Mouse (Mus musculus): ENCODE results near the gene 1110051M20Rik. TPM values are rescaled to one million over a fixed set of nuclear protein-coding genes. Genes with fewer than 3 reads are reported as not detected.
A peak's percentile ranks its signal among the peaks of the same experiment; 100 is the strongest.

The 1110051M20Rik gene
- polyA plus RNA-seq, 1 experiment from 2014 or later, result 81.5 TPM

- Histone ChIP-seq H3K9me3 (no peaks in the 10 kb centered on the region), H3K4me3 (replicated peaks) (no peak overlapping the region), H3K4me2 (no peak overlapping the region), H3K9ac (replicated peaks) (no peak overlapping the region), H3K4me1 (replicated peaks) (peaks cover 9% of the 10 kb centered on the region; the same call in 1 of the 2 replicates), H3K27ac (no peak overlapping the region), H3K27me3 (no peaks in the 10 kb centered on the region), H3K36me3 (peaks cover 10% of the 10 kb centered on the region; the same call in 1 of the 2 replicates)
- 82% methylated on average over 2 of the region's 2 CpGs for WGBS
- no peak for ATAC-seq (ENCODE audit: insufficient number of reproducible peaks, insufficient read depth, low FRiP score, low TSS enrichment, low read depth)
Measured at GRCm38 (mm10) chr2:91301836-91302235, 142.7 kb downstream of the 1110051M20Rik start.

- Histone ChIP-seq H3K4me1 (replicated peaks) (peaks cover 9% of the 10 kb centered on the region; the same call in 1 of the 2 replicates), H3K9ac (replicated peaks) (no peak overlapping the region), H3K4me3 (replicated peaks) (no peak overlapping the region), H3K27me3 (no peaks in the 10 kb centered on the region), H3K36me3 (peaks cover 10% of the 10 kb centered on the region; the same call in 1 of the 2 replicates), H3K4me2 (no peak overlapping the region), H3K9me3 (no peaks in the 10 kb centered on the region), H3K27ac (no peak overlapping the region)
- 88% methylated on average over 2 of the region's 2 CpGs for WGBS
- ATAC-seq (ENCODE audit: insufficient number of reproducible peaks, insufficient read depth, low FRiP score, low TSS enrichment, low read depth), result no peak
Measured at GRCm38 (mm10) chr2:91300784-91301183, 143.7 kb downstream of the 1110051M20Rik start.

- Histone ChIP-seq H3K4me3 (replicated peaks) (no peak overlapping the region), H3K36me3 (peaks cover 5% of the 10 kb centered on the region; the same call in 1 of the 2 replicates), H3K27ac (peak overlapping the region; percentile 56), H3K4me2 (no peak overlapping the region), H3K4me1 (replicated peaks) (peaks cover 9% of the 10 kb centered on the region; the same call in 1 of the 2 replicates), H3K27me3 (no peaks in the 10 kb centered on the region), H3K9ac (replicated peaks) (no peak overlapping the region), H3K9me3 (no peaks in the 10 kb centered on the region)
- 37% methylated on average over 3 of the region's 3 CpGs for WGBS
- 0 out of 2 replicates have a peak, but pooled peaks have one; percentile 33 for ATAC-seq (ENCODE audit: insufficient number of reproducible peaks, insufficient read depth, low FRiP score, low TSS enrichment, low read depth)
Measured at GRCm38 (mm10) chr2:91299156-91299555, 145.3 kb downstream of the 1110051M20Rik start.

DNA sequence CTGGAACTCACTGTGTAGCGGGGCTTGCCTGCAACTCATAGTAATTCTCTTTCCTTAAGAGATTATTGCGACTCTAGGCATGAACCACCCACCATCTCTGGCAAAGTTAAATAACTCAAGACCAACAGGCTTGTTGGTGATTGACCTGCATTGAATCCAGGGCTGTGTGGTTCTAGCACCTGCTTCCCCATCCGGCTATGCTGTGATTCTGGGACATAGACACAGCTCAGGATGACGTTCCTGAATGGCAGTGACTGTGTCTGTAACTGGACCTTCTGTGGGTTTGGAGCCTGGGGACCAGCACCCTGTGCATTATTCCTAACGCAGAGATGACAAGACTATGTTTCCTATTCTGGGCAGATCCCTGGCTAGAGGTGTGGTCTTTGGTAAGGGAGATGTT lies 148.6 kb downstream of the 1110051M20Rik start:
- no peak overlapping the region for H3K9ac ChIP-seq (replicated peaks)
- H3K4me2 ChIP-seq, result no peak overlapping the region
- H3K36me3 ChIP-seq, result no peaks in the 10 kb centered on the region
- H3K4me3 ChIP-seq (replicated peaks), result no peak overlapping the region
- 88% methylated on average over 5 of the region's 5 CpGs for WGBS
- no peak overlapping the region for H3K27ac ChIP-seq
- no peak for ATAC-seq (ENCODE audit: insufficient number of reproducible peaks, insufficient read depth, low FRiP score, low TSS enrichment, low read depth)
- H3K27me3 ChIP-seq, result no peaks in the 10 kb centered on the region
- H3K9me3 ChIP-seq, result no peaks in the 10 kb centered on the region
- H3K4me1 ChIP-seq (replicated peaks), result peaks cover 18% of the 10 kb centered on the region

GRCm38 (mm10) chr2:91294226-91294625 lies 150.3 kb downstream of the 1110051M20Rik start:
- peaks cover 14% of the 10 kb centered on the region for H3K4me1 ChIP-seq (replicated peaks)
- H3K9ac ChIP-seq (replicated peaks), result no peak overlapping the region
- no peaks in the 10 kb centered on the region for H3K36me3 ChIP-seq
- no peak for ATAC-seq (ENCODE audit: insufficient number of reproducible peaks, insufficient read depth, low FRiP score, low TSS enrichment, low read depth)
- no peaks in the 10 kb centered on the region for H3K27me3 ChIP-seq
- H3K9me3 ChIP-seq, result no peaks in the 10 kb centered on the region
- no peak overlapping the region for H3K27ac ChIP-seq
- H3K4me2 ChIP-seq, result no peak overlapping the region
- no peak overlapping the region for H3K4me3 ChIP-seq (replicated peaks)
- 92% methylated on average over 3 of the region's 3 CpGs for WGBS

DNA sequence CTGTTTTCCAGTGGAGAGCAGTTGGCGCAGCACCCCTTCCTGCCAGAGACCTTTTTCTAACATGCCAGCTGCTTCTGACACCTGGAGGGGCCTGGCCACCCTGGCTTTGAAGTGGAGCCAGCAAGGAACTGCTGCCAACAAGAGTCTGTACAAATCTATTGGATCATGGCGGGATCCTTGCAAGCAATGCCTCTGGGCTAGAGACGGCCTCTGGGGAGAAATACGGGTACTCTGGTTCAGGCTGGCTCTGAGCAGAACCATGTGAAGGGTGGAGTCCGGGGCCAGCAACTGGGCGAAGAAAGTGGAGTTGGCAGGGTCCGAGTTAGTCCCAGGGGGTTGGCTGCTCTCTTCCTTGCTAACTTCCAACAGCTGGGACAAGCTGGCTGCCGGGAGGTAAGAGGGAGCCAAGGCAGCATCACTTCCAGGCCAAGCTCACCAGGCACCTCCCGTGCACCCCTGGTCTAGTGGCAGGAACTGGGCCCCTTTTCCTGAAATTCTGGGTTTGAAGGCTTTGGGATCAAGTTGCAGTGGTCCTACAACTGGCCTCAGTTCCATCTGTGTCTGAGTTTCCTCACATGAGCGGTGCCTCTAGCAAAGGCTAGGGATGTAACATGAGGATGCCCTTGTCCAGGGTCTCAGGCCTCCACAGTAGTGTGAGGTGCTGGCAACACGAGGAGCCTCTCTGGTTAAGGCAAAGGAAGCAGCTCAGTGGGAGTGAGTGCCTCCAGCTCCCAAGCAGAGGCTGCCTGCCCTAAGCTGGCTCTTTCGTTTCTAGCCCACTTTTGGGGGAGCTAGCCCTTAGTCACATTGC lies 153.1 kb downstream of the 1110051M20Rik start:
- WGBS, result 66% methylated on average over 12 of the region's 12 CpGs
- Histone ChIP-seq H3K9ac (replicated peaks) (no peak overlapping the region; the same call in 1 of the 2 replicates), H3K4me2 (no peak overlapping the region), H3K4me3 (replicated peaks) (no peak overlapping the region), H3K27ac (peak overlapping the region; percentile 42), H3K36me3 (peaks cover 9% of the 10 kb centered on the region; the same call in 1 of the 2 replicates), H3K4me1 (replicated peaks) (peaks cover 9% of the 10 kb centered on the region), H3K27me3 (no peaks in the 10 kb centered on the region), H3K9me3 (no peaks in the 10 kb centered on the region)
- no peak for ATAC-seq (ENCODE audit: insufficient number of reproducible peaks, insufficient read depth, low FRiP score, low TSS enrichment, low read depth)

DNA sequence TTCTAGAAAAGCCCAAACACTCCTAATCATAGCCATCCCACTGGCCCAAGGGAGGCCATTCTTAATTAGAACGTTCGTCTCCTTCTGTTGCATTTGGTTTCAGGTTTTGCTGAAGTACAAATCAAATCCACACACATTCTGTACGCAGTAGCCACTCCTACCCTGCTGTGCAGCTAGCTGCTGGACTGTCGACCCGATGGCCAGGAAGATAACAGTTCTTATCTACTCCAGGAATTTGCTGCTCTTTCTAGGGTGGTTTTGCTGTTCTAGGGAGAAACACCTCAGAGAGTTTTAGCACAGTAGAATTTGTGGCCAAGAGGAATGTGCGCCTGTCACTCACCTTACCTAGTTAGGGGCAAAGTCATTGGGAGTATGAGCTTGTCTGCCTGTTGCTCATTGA lies 156.9 kb downstream of the 1110051M20Rik start:
- no peak for ATAC-seq (ENCODE audit: insufficient number of reproducible peaks, insufficient read depth, low FRiP score, low TSS enrichment, low read depth)
- Histone ChIP-seq H3K27me3 (no peaks in the 10 kb centered on the region), H3K4me1 (replicated peaks) (peaks cover 26% of the 10 kb centered on the region), H3K36me3 (peaks cover 9% of the 10 kb centered on the region; the same call in 1 of the 2 replicates), H3K4me2 (no peak overlapping the region), H3K9me3 (no peaks in the 10 kb centered on the region), H3K27ac (no peak overlapping the region), H3K4me3 (replicated peaks) (no peak overlapping the region), H3K9ac (replicated peaks) (no peak overlapping the region)
- 61% methylated on average over 6 of the region's 6 CpGs for WGBS

- WGBS, result 15% methylated on average over 7 of the region's 7 CpGs
- no peak for ATAC-seq (ENCODE audit: insufficient number of reproducible peaks, insufficient read depth, low FRiP score, low TSS enrichment, low read depth)
- Histone ChIP-seq H3K9me3 (no peaks in the 10 kb centered on the region), H3K9ac (replicated peaks) (no peak overlapping the region), H3K36me3 (peaks cover 9% of the 10 kb centered on the region; the same call in 1 of the 2 replicates), H3K4me2 (no peak overlapping the region), H3K4me3 (replicated peaks) (no peak overlapping the region), H3K27me3 (no peaks in the 10 kb centered on the region), H3K4me1 (replicated peaks) (peaks cover 31% of the 10 kb centered on the region), H3K27ac (no peak overlapping the region)
Measured at GRCm38 (mm10) chr2:91285885-91286505, 158.5 kb downstream of the 1110051M20Rik start.

DNA sequence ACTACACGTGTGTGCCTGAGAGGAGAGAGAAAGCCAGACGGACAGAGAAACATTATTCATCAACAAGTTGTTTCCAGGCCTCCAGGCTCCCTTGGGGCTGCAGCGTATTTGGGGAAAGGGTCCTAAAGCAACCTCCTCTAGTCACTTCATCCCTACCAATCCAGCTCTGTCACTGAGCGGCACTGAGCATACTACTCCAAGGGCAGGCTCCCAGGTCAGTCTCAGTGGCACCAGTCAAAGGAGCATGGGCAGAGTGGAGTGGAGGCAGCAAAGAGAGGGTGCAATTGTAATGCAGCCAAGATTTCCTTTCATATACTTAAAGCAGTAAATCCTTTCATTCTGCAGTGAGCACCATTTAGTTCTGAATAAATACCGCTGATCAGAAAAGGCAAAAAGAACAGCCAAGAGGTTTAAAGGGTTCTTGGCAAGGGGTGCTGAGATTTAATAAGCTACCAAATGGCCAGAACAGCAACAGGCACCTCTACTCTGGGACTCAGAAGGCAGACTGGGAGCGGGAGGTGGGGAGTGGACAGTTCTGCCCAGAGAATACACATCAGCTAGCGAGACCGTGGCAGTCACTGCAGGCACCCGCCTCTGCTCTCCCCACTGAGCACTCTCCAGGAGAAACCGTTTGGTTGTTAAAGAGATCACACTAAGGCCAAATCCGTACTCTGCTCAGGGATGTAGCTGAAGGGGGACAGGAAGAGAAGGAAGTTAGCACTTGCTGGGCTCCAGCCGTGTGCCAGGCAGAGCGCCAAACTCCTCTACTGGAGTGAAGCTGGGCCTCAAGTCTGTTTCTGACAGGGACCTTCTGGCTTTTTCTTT lies 159.9 kb downstream of the 1110051M20Rik start:
- no peak for ATAC-seq (ENCODE audit: insufficient number of reproducible peaks, insufficient read depth, low FRiP score, low TSS enrichment, low read depth)
- H3K27ac ChIP-seq, result peak overlapping the region; percentile 72
- H3K4me2 ChIP-seq, result no peak overlapping the region
- peaks cover 30% of the 10 kb centered on the region for H3K4me1 ChIP-seq (replicated peaks)
- 55% methylated on average over 13 of the region's 13 CpGs for WGBS
- no peak overlapping the region for H3K4me3 ChIP-seq (replicated peaks)
- H3K9me3 ChIP-seq, result no peaks in the 10 kb centered on the region
- no peak overlapping the region for H3K9ac ChIP-seq (replicated peaks)
- peaks cover 9% of the 10 kb centered on the region; the same call in 1 of the 2 replicates for H3K36me3 ChIP-seq
- no peaks in the 10 kb centered on the region for H3K27me3 ChIP-seq

- no peak overlapping the region for H3K4me2 ChIP-seq
- peak overlapping the region; percentile 72; the same call in 1 of the 2 replicates for H3K27ac ChIP-seq
- H3K9ac ChIP-seq (replicated peaks), result no peak overlapping the region
- peaks cover 9% of the 10 kb centered on the region; the same call in 1 of the 2 replicates for H3K36me3 ChIP-seq
- H3K4me3 ChIP-seq (replicated peaks), result no peak overlapping the region
- WGBS, result 66% methylated on average over 3 of the region's 3 CpGs
- H3K27me3 ChIP-seq, result no peaks in the 10 kb centered on the region
- no peaks in the 10 kb centered on the region for H3K9me3 ChIP-seq
- ATAC-seq (ENCODE audit: insufficient number of reproducible peaks, insufficient read depth, low FRiP score, low TSS enrichment, low read depth), result no peak
- peaks cover 32% of the 10 kb centered on the region for H3K4me1 ChIP-seq (replicated peaks)
Measured at GRCm38 (mm10) chr2:91283972-91284371, 160.5 kb downstream of the 1110051M20Rik start.
